Mouse (Mus musculus): ENCODE measurements around the gene Pkdrej. TPM values are rescaled to one million over a fixed set of nuclear protein-coding genes. Genes with fewer than 3 reads are reported as not detected.

Gene Pkdrej
- polyA plus RNA-seq, 1 experiment from 2014 or later: 0.01 TPM

DNA sequence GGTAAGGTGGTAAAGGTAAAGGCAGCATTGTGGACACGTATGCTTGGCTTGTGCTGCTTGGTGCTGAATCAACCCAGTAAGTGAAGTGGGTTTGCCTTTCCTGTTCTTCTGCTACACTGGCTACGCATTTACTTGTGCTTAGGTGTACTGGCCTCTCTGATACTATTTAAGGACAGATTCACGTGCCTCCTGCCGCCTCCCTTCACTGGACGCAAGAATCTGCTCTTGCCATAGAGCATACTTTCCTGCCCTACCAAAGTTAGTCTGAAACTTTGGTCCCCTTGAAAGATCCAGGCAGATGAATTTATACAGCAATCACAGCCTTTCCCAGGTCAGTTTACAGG, 11.1 kb downstream of the Pkdrej start:
- no peak for TF ChIP-seq CTCF (IDR thresholded peaks at IDR 0.05)

DNA sequence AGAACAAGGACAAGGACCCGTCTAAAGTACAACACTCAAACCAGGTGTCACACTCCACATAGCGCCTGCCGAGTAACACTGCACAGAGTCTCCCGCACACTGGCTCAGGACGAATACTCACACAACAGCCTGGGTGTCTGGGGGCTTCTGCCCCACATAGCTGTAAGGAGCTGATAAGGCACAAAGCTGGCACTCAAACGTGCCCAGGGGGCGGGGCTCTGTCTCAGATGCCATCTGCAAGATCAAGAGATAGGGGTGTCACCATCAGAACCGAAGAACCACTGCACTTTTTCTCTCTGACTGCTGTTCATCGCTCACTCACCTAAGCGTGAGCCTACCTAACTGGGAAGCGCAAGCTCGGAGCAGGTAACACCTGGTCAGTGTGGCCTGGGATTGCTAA, 12.4 kb downstream of the Pkdrej start:
- ChIA-PET CTCF (interaction anchor here (1.2 kb wide), 1 partner anchor 22 kb away, joined by 3 read pairs; no protein-coding TSS in a partner anchor), POLR2A (no interaction called here)
- no peak for DNase-seq (ENCODE audit: low read depth, low spot score)
- ATAC-seq: no peak
- no peak for TF ChIP-seq CTCF (IDR thresholded peaks at IDR 0.05)
- in situ Hi-C loops (cut with MboI; ENCODE audit: low pct_unique_long_range_greater_than_20kb): no loop called here
- no peaks in the 10 kb centered on the region for H3K27me3 ChIP-seq

More for the DNA sequence above, 11.1 kb downstream of the Pkdrej start:
- peaks cover 7% of the 10 kb centered on the region for H3K27me3 ChIP-seq
- CTCF ChIA-PET: no interaction called here
- POLR2A ChIA-PET: interaction anchor here (1.1 kb wide), 1 partner anchor 126 kb away, joined by 4 read pairs; no protein-coding TSS in a partner anchor
- DNase-seq (ENCODE audit: low read depth, low spot score) (no peak), ATAC-seq (no peak)
- in situ Hi-C loops (cut with MboI; ENCODE audit: low pct_unique_long_range_greater_than_20kb): no loop called here

DNA sequence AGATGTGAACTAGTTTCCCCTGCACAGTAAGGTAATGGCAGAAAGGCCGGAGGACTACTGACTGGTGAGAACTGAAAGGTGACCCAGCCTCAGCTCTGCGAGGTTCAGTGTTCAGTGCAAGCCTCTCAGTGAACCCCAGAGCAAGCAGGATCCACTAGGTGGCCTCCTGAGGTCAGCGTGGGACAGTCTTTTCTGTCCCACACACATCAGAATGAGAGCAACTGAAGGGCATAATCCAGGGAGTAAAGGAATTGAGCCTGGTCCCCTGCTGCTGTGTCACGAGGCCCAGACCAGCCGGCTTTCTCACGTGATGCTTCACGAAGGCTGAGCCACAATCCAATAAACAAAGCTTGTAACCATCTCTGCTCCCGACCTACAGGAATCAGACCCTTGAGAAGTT, 13.1 kb downstream of the Pkdrej start:
- ATAC-seq (no peak), DNase-seq (ENCODE audit: low read depth, low spot score) (no peak)
- H3K27me3 ChIP-seq: no peaks in the 10 kb centered on the region
- CTCF ChIA-PET: interaction anchor here (1.2 kb wide), 1 partner anchor 22 kb away, joined by 3 read pairs; no protein-coding TSS in a partner anchor
- TF ChIP-seq CTCF (IDR thresholded peaks at IDR 0.05): no peak
- POLR2A ChIA-PET: no interaction called here
- in situ Hi-C loops (cut with MboI; ENCODE audit: low pct_unique_long_range_greater_than_20kb): no loop called here

DNA sequence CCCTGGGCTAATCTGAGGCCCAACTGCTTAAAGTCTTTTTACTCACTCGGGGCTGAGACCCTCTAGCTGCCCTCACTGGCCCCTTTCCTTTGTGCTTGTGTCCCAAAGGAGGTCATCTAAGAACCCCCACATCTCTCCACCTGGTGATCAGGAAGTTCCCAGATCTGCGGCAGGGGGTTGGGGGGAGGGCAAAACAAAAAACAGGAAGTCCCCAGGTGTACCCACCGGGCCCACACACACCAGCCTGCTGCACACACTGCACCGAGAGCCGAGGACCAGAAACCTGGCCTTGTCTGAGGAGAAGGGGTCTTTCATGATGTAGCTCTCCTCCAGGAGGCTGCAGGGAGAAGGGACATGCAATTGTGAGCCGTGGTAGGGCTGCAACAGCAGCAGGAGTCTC, 13.5 kb downstream of the Pkdrej start:
- in situ Hi-C loops (cut with MboI; ENCODE audit: low pct_unique_long_range_greater_than_20kb): no loop called here
- H3K27me3 ChIP-seq: no peaks in the 10 kb centered on the region
- ChIA-PET CTCF (interaction anchor here (1.2 kb wide), 1 partner anchor 21 kb away, joined by 3 read pairs; no protein-coding TSS in a partner anchor), POLR2A (no interaction called here)
- ATAC-seq (no peak), DNase-seq (ENCODE audit: low read depth, low spot score) (no peak)
- no peak for TF ChIP-seq CTCF (IDR thresholded peaks at IDR 0.05)

DNA sequence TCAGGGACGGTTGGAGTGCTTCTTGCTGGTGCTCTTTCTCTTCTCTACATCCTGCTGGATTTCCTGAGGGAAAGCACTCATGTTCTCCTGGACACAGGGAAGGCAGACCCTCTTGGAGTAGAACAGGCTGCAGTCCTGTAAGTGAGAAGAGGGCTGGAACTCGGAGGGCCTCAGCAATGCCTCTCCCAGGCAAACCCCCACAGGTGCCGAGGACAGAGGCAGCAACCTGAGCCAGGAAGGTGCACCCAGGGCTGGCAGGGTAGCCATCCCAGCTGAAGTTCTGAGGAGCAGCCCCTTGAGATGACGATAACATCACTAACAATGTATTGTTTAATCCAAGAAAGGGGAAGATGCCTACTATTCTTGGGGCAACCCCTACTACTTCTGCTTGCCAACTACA, 14.1 kb downstream of the Pkdrej start:
- POLR2A ChIA-PET: no interaction called here
- ATAC-seq: no peak
- DNase-seq (ENCODE audit: low read depth, low spot score): no peak
- no peaks in the 10 kb centered on the region for H3K27me3 ChIP-seq
- TF ChIP-seq CTCF (IDR thresholded peaks at IDR 0.05): no peak
- CTCF ChIA-PET: no interaction called here
- in situ Hi-C loops (cut with MboI; ENCODE audit: low pct_unique_long_range_greater_than_20kb): no loop called here

DNA sequence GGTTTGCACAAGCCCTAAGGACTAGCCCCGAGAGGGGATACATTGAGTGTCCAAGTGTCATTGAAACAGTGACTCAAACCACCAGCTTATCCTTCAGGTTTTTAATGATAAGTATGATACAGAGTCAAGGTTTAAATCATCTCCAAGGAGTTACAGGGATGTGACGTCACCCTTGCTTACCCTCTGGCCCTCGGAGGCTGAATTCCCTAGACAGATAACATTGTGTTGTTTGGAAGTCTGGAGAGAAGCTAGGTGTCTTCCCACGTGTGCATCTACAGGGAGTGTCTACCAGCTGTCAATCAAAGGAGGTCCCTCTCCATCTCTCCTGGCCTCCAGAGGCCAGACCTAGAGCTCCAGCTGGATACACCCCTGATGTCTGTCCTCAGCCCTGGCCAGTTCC, 14.6 kb downstream of the Pkdrej start:
- ChIA-PET CTCF (no interaction called here), POLR2A (no interaction called here)
- TF ChIP-seq CTCF (IDR thresholded peaks at IDR 0.05): no peak
- DNase-seq (ENCODE audit: low read depth, low spot score): no peak
- no peaks in the 10 kb centered on the region for H3K27me3 ChIP-seq
- ATAC-seq: no peak
- in situ Hi-C loops (cut with MboI; ENCODE audit: low pct_unique_long_range_greater_than_20kb): no loop called here

DNA sequence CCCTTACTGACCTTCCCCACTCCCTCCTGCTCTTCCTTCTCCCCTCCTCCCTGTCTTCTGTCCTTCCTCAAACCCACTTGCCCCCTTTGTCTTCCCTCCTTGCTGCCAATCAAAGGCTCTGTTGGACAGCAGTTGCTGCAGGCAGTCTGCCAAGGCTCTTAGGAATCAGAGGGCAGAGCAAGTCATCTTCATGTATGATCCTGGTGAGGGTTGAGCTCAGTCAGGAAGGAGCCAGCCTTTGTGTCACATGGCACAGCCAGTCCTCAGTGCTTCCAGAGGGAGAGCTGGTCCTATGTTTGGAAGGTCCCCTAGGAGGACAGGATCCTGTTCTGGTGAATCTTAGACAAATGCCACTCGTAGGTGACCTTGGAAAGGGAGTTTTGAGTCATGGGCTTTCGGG, 18.6 kb downstream of the Pkdrej start:
- in situ Hi-C loops (cut with MboI; ENCODE audit: low pct_unique_long_range_greater_than_20kb): no loop called here
- H3K27me3 ChIP-seq: no peaks in the 10 kb centered on the region
- no peak for ATAC-seq
- ChIA-PET CTCF (interaction anchor here (1.1 kb wide), 1 partner anchor 85 kb away, joined by 3 read pairs; no protein-coding TSS in a partner anchor), POLR2A (no interaction called here)
- no peak for TF ChIP-seq CTCF (IDR thresholded peaks at IDR 0.05)
- DNase-seq (ENCODE audit: low read depth, low spot score): no peak

DNA sequence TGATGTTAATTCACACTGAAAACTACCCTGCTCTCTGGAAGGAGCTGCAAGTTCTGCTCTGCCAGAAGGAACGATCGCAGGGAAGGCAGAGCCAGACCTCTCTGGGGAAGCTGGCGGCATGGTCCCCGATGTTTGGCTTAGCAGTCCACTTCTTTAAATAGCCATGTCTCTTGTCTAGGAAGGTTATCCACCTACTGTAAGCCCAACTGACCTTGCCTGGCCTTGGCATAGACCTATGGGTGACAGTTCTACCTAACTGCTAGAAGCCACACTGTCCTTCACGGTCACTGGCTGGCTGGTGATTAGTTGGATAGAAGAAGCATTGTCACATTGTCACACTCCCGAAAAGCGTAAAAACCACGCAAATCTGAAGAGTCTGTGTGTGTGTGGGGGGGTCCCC, 22.9 kb downstream of the Pkdrej start:
- POLR2A ChIA-PET: no interaction called here
- DNase-seq (ENCODE audit: low read depth, low spot score) (no peak), ATAC-seq (no peak)
- H3K27me3 ChIP-seq: no peaks in the 10 kb centered on the region
- in situ Hi-C loops (cut with MboI; ENCODE audit: low pct_unique_long_range_greater_than_20kb): no loop called here
- CTCF ChIA-PET: no interaction called here
- no peak for TF ChIP-seq CTCF (IDR thresholded peaks at IDR 0.05)

DNA sequence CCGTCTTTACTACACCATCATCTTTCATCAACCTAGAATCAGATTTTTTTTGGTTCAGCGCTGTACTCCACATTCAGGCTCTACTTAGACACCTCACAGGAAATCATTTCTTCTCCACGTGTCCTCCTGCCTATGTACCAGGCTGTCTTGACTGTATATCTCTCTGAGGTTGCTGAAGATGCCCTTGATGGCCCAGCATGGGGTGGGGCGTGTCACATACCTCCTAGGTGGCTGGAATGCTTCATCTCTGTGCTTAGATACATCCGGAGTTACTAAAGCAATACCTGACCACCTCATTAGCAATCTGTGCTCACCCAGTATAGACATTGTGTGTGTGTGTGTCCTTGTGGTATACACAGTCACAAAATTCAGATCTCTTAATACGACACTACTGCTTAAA, 26.0 kb downstream of the Pkdrej start:
- POLR2A ChIA-PET: no interaction called here
- H3K27me3 ChIP-seq: no peaks in the 10 kb centered on the region
- CTCF ChIA-PET: no interaction called here
- no peak for ATAC-seq
- in situ Hi-C loops (cut with MboI; ENCODE audit: low pct_unique_long_range_greater_than_20kb): no loop called here
- TF ChIP-seq CTCF (IDR thresholded peaks at IDR 0.05): no peak
- no peak for DNase-seq (ENCODE audit: low read depth, low spot score)

DNA sequence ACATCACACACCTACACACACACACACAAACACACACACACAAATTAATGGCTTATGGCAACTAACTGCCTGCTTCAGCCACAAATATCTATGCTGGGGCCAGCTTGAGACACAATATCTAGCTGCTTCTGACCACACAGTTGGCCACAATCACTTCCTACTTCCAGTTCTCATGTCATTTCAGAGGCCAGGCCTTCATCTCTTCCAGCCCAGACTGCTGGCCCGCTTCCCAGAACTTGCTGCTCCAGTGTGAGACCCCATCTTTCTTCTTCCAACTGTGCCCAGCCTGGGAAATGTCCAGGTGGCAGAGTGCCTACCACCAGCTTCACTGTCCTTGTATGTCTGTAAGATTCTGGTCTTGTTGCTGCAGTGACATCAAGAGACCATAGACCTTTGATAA, 28.7 kb downstream of the Pkdrej start:
- ATAC-seq (no peak), DNase-seq (ENCODE audit: low read depth, low spot score) (no peak)
- in situ Hi-C loops (cut with MboI; ENCODE audit: low pct_unique_long_range_greater_than_20kb): no loop called here
- ChIA-PET POLR2A (no interaction called here), CTCF (no interaction called here)
- H3K27me3 ChIP-seq: no peaks in the 10 kb centered on the region
- TF ChIP-seq CTCF (IDR thresholded peaks at IDR 0.05): no peak

DNA sequence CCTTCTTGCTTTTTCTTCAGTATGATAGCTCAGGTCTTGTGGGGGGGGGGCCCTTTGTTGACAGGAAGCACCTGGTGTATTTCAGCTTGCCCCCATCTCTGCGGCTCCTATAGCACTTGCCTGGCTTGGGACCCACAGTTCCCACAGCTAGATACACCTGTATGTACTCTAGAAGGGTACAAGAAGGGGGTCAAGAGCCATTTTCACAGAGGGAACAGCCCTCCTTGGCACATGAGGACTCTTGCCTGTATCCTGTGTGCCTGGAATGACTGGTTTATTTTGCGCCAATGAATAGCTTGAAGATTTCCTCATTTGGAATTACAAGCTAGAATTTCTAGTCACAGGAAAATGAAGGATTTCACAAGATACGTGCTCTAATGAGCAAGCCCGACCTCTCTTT, 30.1 kb downstream of the Pkdrej start:
- no peaks in the 10 kb centered on the region for H3K27me3 ChIP-seq
- TF ChIP-seq CTCF (IDR thresholded peaks at IDR 0.05): no peak
- ChIA-PET POLR2A (no interaction called here), CTCF (interaction anchor here (1.3 kb wide), 1 partner anchor 9 kb away, joined by 4 read pairs; no protein-coding TSS in a partner anchor)
- ATAC-seq (no peak), DNase-seq (ENCODE audit: low read depth, low spot score) (no peak)
- in situ Hi-C loops (cut with MboI; ENCODE audit: low pct_unique_long_range_greater_than_20kb): no loop called here

DNA sequence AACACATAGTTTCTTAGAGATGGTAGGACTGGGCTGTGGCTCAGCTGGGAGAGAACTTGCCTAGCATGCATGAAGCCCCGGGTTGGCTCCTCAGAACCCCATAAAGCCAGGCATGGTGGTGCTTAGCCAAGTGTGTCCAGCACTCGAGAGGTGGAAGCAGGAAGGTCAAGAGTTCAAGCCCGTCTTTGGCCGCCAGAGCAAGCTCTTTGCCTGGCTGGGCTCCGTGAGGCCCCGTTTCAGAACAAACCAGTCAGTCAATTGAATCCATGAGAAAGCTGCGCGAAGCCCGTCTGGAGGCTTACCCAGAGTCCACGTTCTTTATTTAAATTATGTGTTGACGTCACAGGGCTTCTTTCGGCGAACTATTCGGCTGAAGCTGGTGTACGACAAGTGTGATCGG, 32.9 kb downstream of the Pkdrej start:
- DNase-seq (ENCODE audit: low read depth, low spot score): no peak
- peaks cover 4% of the 10 kb centered on the region for H3K27me3 ChIP-seq
- POLR2A ChIA-PET: no interaction called here
- ATAC-seq: no peak
- TF ChIP-seq CTCF (IDR thresholded peaks at IDR 0.05): no peak
- in situ Hi-C loops (cut with MboI; ENCODE audit: low pct_unique_long_range_greater_than_20kb): no loop called here
- CTCF ChIA-PET: no interaction called here

Measured in Patski (cell line).